In genomic region chr3:127970891-127971290, GRCm38 (mm10) we compare ENCODE assay signal across 8 mouse cellular contexts.
DNase-seq lines count a peak whose midpoint lies in the region; ATAC-seq and TF ChIP-seq lines count a peak whose summit lies in the region.

No protein-coding gene starts in this region.

- DNase-seq in left cerebral cortex, adult 18-20 months (ENCODE audit: low spot score in 2 of 2), result peak; percentile 52 to 62
- no peak for DNase-seq in left cerebral cortex, adult 11 months (ENCODE audit: low spot score)
- DNase-seq in Patski (ENCODE audit: low read depth, low spot score), result peak; percentile 42
- DNase-seq in cerebellum, adult 9-11 months, result peak; percentile 6
- peak; percentile 62 for DNase-seq in gastrocnemius, postnatal 4 days (ENCODE audit: low spot score in 2 of 2)
- DNase-seq in layer of hippocampus, postnatal 36 days, result peak; percentile 41 to 49
- DNase-seq in neural tube, embryonic 11.5 days (ENCODE audit: low spot score), result peak; percentile 78
- DNase-seq in urinary bladder, postnatal 25 days (ENCODE audit: low spot score), result peak; percentile 46

- POLR2A ChIA-PET in Patski (lab: Charles Lee), result no interaction called here

- in situ Hi-C loops in Patski (cut with MboI; ENCODE audit: low pct_unique_long_range_greater_than_20kb), result loop anchor here (5.0 to 10.0 kb wide), 3 partner anchors 114 to 1234 kb away; no protein-coding TSS in a partner anchor

- TF ChIP-seq CTCF in Patski (IDR thresholded peaks at IDR 0.05), result peak; percentile 99

- no peak overlapping the region for H3K4me3 ChIP-seq in neural tube, embryonic 11.5 days (ENCODE audit: low read depth, low read length)

- H3K9me3 ChIP-seq in neural tube, embryonic 11.5 days (ENCODE audit: control insufficient read depth, low read length), result no peaks in the 10 kb centered on the region

- CTCF ChIA-PET in Patski (lab: Charles Lee), result no interaction called here

- H3K27ac ChIP-seq in neural tube, embryonic 11.5 days (ENCODE audit: low read depth, low read length), result no peak overlapping the region

- WGBS in neural tube, embryonic 11.5 days, result 2% methylated on average over 5 of the region's 5 CpGs

- no peak overlapping the region for H3K4me2 ChIP-seq in neural tube, embryonic 11.5 days (ENCODE audit: low read depth)

- H3K36me3 ChIP-seq in neural tube, embryonic 11.5 days (ENCODE audit: control insufficient read depth, insufficient read depth, low read length), result no peaks in the 10 kb centered on the region

- no peaks in the 10 kb centered on the region for H3K4me1 ChIP-seq in neural tube, embryonic 11.5 days (ENCODE audit: control insufficient read depth, insufficient read depth, low read length)

- no peaks in the 10 kb centered on the region for H3K27me3 ChIP-seq in Patski
- H3K27me3 ChIP-seq in neural tube, embryonic 11.5 days (ENCODE audit: control insufficient read depth, insufficient read depth, low read length), result no peaks in the 10 kb centered on the region

- no peak overlapping the region for H3K9ac ChIP-seq in neural tube, embryonic 11.5 days (ENCODE audit: low read length)

- peak; percentile 50 for ATAC-seq in Patski
- no peak for ATAC-seq in neural tube, embryonic 11.5 days (ENCODE audit: insufficient read depth, low FRiP score, low TSS enrichment)
